Mouse (Mus musculus) adrenal gland, postnatal 0 days (tissue): ENCODE measurements around the gene A730071L15Rik. TPM values are rescaled to one million over a fixed set of nuclear protein-coding genes. Genes with fewer than 3 reads are reported as not detected.

ENCODE experiments used
- polyA plus RNA-seq: library from polyadenylated mRNA; unstranded; fragments of >200 nt; fragmentation: Nextera tagmentation; extraction: Ambion mirVana; gene quantifications from 2 replicates; pipeline ENCODE4 v1.2.1, GENCODE M21; 2015

Gene A730071L15Rik
- 0.40 and 0.47 TPM in 2 replicates for polyA plus RNA-seq

DNA sequence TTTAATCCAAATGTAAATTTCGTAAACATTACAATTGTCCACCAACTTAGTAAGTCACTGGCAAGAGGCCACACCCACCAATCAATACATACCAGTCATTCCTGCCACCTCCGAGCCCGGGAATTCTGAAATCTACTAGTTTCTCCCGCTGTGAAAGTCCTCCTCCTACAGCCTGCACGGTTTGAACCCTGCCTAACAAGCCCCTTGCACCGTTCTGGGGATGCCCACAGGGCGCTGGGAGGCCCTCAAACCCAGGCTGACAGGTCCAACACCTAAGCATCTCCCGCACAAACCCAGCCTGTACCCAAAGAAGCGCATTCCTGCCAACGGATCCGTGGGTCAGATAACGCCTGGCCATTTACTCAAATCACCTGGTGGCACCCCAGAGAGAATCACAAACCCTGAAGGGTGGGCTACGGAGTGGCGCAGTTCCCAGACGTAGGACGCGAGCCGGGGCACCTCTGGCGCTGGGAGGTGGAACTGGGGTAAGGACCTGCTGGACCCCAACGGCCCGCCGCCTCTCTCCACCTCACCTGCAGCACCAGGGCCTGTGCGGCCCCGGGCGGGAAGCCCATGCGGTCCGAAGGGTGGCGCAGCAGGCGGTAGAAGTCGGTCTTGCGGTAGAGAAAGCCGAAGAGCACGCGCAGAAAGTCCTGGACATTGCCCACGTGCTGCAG, at the start of gene A730071L15Rik:
Gene A730071L15Rik, plus strand, starts transcription at position 620 of the 677 bp plus-strand sequence.

DNA sequence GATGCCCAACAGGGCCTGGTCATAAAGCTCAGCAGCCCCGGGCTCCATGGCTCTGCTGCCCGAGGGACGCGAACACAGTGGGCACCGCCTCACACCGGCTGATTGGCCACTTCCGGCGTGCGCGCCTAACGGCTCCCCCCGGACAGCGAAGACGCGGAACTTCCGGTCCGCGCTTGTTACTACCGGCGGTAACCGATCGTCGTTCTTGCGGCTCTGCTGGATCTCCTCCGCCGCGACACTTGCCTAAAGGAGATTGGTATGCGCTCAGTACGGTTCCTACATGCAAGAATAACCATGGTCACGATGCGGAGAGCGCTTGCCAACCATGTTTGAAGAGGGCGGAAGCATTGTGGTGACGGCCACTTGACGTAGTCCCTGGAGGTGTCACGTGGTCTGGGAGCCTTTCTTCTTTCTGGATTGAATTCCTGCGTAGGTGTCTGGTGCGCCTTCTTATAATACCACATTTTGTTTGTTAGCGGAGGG, 299 bp downstream of the A730071L15Rik start, which contains the start of gene Nudcd3:
Gene Nudcd3, minus strand, starts transcription at position 329 of the 483 bp plus-strand sequence.

GRCm38 (mm10) chr11:6230012-6230411, 30.2 kb downstream of the A730071L15Rik start, which contains the start of gene Npc1l1:
TSS of gene Npc1l1 (minus strand) at chr11:6230143.

Other genes with a start within 250 kb of the A730071L15Rik start
- gene Gck, start 249.9 kb upstream of the A730071L15Rik start, polyA plus RNA-seq, result 3.6 and 3.9 TPM in 2 replicates
- gene Ykt6, start 244.3 kb upstream of the A730071L15Rik start, polyA plus RNA-seq, result 34.0 and 43.6 TPM in 2 replicates
- gene Camk2b, start 133.7 kb upstream of the A730071L15Rik start, polyA plus RNA-seq, result 9.7 and 10.8 TPM in 2 replicates
- 23.1 and 26.0 TPM in 2 replicates for gene Nudcd3, start 386 bp downstream of the A730071L15Rik start, polyA plus RNA-seq
- gene Npc1l1, start 30.1 kb downstream of the A730071L15Rik start, polyA plus RNA-seq, result 0.39 TPM in 1 of 2 replicates, not detected in the other
- 45.9 and 67.8 TPM in 2 replicates for gene Ddx56, start 67.7 kb downstream of the A730071L15Rik start, polyA plus RNA-seq
- gene Tmed4, start 74.8 kb downstream of the A730071L15Rik start, polyA plus RNA-seq, result 109 and 133 TPM in 2 replicates
- 66.6 and 113 TPM in 2 replicates for gene Ogdh, start 91.6 kb downstream of the A730071L15Rik start, polyA plus RNA-seq
- 6.6 and 9.3 TPM in 2 replicates for gene Zmiz2, start 189.0 kb downstream of the A730071L15Rik start, polyA plus RNA-seq
- gene Ppia, start 215.4 kb downstream of the A730071L15Rik start, polyA plus RNA-seq, result 5,985 and 7,192 TPM in 2 replicates
- 261 and 304 TPM in 2 replicates for gene H2afv, start 244.4 kb downstream of the A730071L15Rik start, polyA plus RNA-seq